ENCODE assay signal across 8 mouse cellular contexts in the genomic region with DNA sequence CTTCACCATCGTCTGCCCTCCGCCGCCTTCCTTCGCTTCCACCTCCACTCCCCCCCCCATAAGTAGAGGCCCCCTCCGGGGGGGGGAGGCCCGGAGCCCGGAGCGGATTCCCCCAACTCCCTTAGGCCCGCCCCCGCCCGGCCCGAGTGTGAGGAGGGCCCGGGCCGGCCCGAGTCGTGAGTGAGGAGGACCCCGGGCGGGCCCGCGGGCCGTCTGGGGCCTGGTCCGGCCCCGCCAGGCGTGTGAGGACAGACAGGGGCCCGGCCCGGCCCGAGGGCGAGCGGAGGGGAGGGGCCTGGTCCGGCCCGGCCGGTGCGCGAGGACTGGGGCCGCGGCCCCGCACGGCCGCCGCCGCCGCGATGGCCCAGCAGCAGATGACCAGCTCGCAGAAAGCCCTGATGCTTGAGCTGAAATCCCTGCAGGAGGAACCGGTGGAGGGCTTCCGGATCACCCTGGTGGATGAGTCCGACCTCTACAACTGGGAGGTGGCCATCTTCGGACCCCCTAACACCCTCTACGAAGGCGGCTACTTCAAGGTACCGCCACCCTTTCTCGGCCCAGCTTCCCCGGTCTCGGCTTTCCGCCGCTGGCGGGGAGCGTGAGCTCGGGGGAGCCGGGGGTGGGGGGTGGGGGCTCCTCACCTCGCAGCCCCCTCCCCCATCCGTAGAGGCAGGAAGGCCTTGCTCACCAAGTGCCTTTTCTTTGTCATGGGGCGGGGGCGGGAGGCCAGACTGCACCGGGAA. TPM values are rescaled to one million over a fixed set of nuclear protein-coding genes. Genes with fewer than 3 reads are reported as not detected.
DNase-seq lines count a peak whose midpoint lies in the region; ATAC-seq and TF ChIP-seq lines count a peak whose summit lies in the region.

Gene Ube2r2 (plus strand): TSS at position 33 of the 743 bp plus-strand sequence.

- H3K27ac ChIP-seq in ES-E14 (ENCODE audit: insufficient read depth, low read depth, low read length, poor library complexity, severe bottlenecking) = peak within 1 kb of the TSS; percentile 97
- peak within 1 kb of the TSS; percentile 96 for H3K27ac ChIP-seq in forebrain, postnatal 0 days (ENCODE audit: low read depth, low read length)
- peak within 1 kb of the TSS; percentile 99 for H3K27ac ChIP-seq in lung, embryonic 15.5 days
- H3K27ac ChIP-seq in olfactory bulb, adult 2 months (ENCODE audit: insufficient read depth, low read depth, low read length) = peak within 1 kb of the TSS; percentile 93

- no peaks in the 10 kb centered on the region; a peak in 1 of 4 replicates for H3K4me1 ChIP-seq in ES-E14 (ENCODE audit: control insufficient read depth in 2 of 2, insufficient read depth in 2 of 2, low read length in 2 of 2, poor library complexity in 1 of 2)
- peaks cover 10% of the 10 kb centered on the region; the same call in 1 of the 2 replicates for H3K4me1 ChIP-seq in forebrain, postnatal 0 days (ENCODE audit: insufficient read depth)
- peaks cover 17% of the 10 kb centered on the region for H3K4me1 ChIP-seq in lung, embryonic 15.5 days
- H3K4me1 ChIP-seq in olfactory bulb, adult 2 months (ENCODE audit: control insufficient read depth, insufficient read depth, low read length) = no peaks in the 10 kb centered on the region

- DNase-seq in ES-E14 (ENCODE audit: low read depth, low spot score) = no peak
- DNase-seq in cerebellum, adult 11 months = peak; percentile 59
- DNase-seq in forebrain, postnatal 0 days = peak; percentile 64
- peak; percentile 54 for DNase-seq in heart, postnatal 25 days (ENCODE audit: low spot score)
- DNase-seq in layer of hippocampus, adult 18-20 months (ENCODE audit: low spot score in 2 of 2) = peak in 1 of 2 experiments; percentile 31
- peak; percentile 51 to 61 for DNase-seq in thymus, postnatal 10 days (ENCODE audit: low spot score in 2 of 2)

- intact Hi-C loops in heart, postnatal 25 days (cut with DNase I) = no loop called here

- in situ Hi-C loops in ES-E14 (cut with MboI; ENCODE audit: low sequenced_read_pairs in 2 of 2, unreplicated experiment in 2 of 2) = no loop called here

- H3K4me3 ChIP-seq in ES-E14 (ENCODE audit: insufficient read depth in 1 of 2, low read depth in 1 of 2, low read length in 2 of 2, poor library complexity in 1 of 2, severe bottlenecking in 1 of 2) = peak within 1 kb of the TSS; percentile 77 to 98
- peak within 1 kb of the TSS; percentile 94 for H3K4me3 ChIP-seq in forebrain, postnatal 0 days (ENCODE audit: low read depth, low read length)
- H3K4me3 ChIP-seq in lung, embryonic 15.5 days = peak within 1 kb of the TSS; percentile 69
- peak within 1 kb of the TSS; percentile 92 for H3K4me3 ChIP-seq in olfactory bulb, adult 2 months (ENCODE audit: insufficient read depth, low read depth, low read length)

- TF ChIP-seq CTCF in forebrain, postnatal 0 days (IDR thresholded peaks at IDR 0.05; ENCODE audit: low read depth) = 0 out of 2 replicates have a peak, but pooled peaks have one; percentile 10
- no peak for TF ChIP-seq CTCF in olfactory bulb, adult 2 months (IDR thresholded peaks at IDR 0.05; ENCODE audit: insufficient read depth, low read depth, low read length)

- H3K36me3 ChIP-seq in ES-E14 (ENCODE audit: control insufficient read depth, insufficient read depth, low read length, poor library complexity, severe bottlenecking) = peaks cover 4% of the 10 kb centered on the region; the same call in 1 of the 2 replicates
- H3K36me3 ChIP-seq in forebrain, postnatal 0 days (ENCODE audit: insufficient read depth) = no peaks in the 10 kb centered on the region
- 0 out of 2 replicates have a peak, but pooled peaks cover 6% of the 10 kb centered on the region for H3K36me3 ChIP-seq in lung, embryonic 15.5 days

- peak within 1 kb of the TSS; percentile 98 for H3K9ac ChIP-seq in ES-E14 (ENCODE audit: insufficient read depth, low read depth, low read length, poor library complexity, severe bottlenecking)
- peak within 1 kb of the TSS; percentile 94 for H3K9ac ChIP-seq in forebrain, postnatal 0 days
- peak within 1 kb of the TSS; percentile 98 for H3K9ac ChIP-seq in lung, embryonic 15.5 days

- WGBS in forebrain, postnatal 0 days = 1% methylated on average over 59 of the region's 65 CpGs
- under 1% methylated on average over 46 of the region's 65 CpGs for WGBS in lung, embryonic 15.5 days
- under 1% methylated on average over 61 of the region's 65 CpGs for WGBS in olfactory bulb, adult 2 months

- H3K9me3 ChIP-seq in ES-E14 (ENCODE audit: control insufficient read depth, insufficient read depth, low read depth, low read length) = no peaks in the 10 kb centered on the region
- no peaks in the 10 kb centered on the region for H3K9me3 ChIP-seq in forebrain, postnatal 0 days (ENCODE audit: low read length)
- H3K9me3 ChIP-seq in lung, embryonic 15.5 days = no peaks in the 10 kb centered on the region

- H3K27me3 ChIP-seq in forebrain, postnatal 0 days (ENCODE audit: insufficient read depth, low read length) = no peaks in the 10 kb centered on the region
- no peaks in the 10 kb centered on the region for H3K27me3 ChIP-seq in lung, embryonic 15.5 days

- peak within 1 kb of the TSS; percentile 66 for H3K4me2 ChIP-seq in forebrain, postnatal 0 days (ENCODE audit: low read depth)
- H3K4me2 ChIP-seq in lung, embryonic 15.5 days = peak within 1 kb of the TSS; percentile 70

- no peak; the same call in 1 of the 2 replicates for TF ChIP-seq POLR2A in olfactory bulb, adult 2 months (IDR thresholded peaks at IDR 0.05; ENCODE audit: insufficient read depth, low read depth, low read length)

- ATAC-seq in forebrain, postnatal 0 days = peak; percentile 57
- ATAC-seq in lung, embryonic 15.5 days (ENCODE audit: borderline replicate concordance, extremely low read depth, low FRiP score, low TSS enrichment) = peak; percentile 86

TF ChIP-seq in ES-E14, 5 proteins besides CTCF, POLR2A, EP300 and RAD21:
- TF ChIP-seq ZNF384 (IDR thresholded peaks at IDR 0.05; ENCODE audit: low read depth, low read length) = no peak
- peak; percentile 57; the same call in 1 of the 2 replicates for TF ChIP-seq HCFC1 (IDR thresholded peaks at IDR 0.05; ENCODE audit: borderline replicate concordance, insufficient read depth, low read length)
- no peak for TF ChIP-seq CHD2 (IDR thresholded peaks at IDR 0.05; ENCODE audit: low read depth, low read length)
- TF ChIP-seq ZC3H11A (IDR thresholded peaks at IDR 0.05; ENCODE audit: borderline replicate concordance, low read depth, low read length) = no peak
- TF ChIP-seq MAFK (IDR thresholded peaks at IDR 0.05; ENCODE audit: insufficient read depth, low read depth, low read length) = no peak

RNA-seq across cellular contexts. Expression of gene Ube2r2, which starts in this region (rescaled TPM):
- total RNA-seq in ES-E14 (2012; rRNA removed) = 47.4 and 52.3 TPM in 2 replicates
- 55.8 and 67.6 TPM in 2 replicates for total RNA-seq in forebrain, postnatal 0 days (2014; rRNA removed)
- polyA plus RNA-seq in forebrain, postnatal 0 days (2015; fragmentation: Nextera tagmentation; extraction: Ambion mirVana) = 39.1 and 46.7 TPM in 2 replicates
- 100 to 1,000 TPM; 121 to 131 TPM for total RNA-seq in heart, postnatal 25 days (2021)
- total RNA-seq in layer of hippocampus, adult 18-20 months (2021) = 10 to 100 TPM; 78.4 to 78.6 TPM
- polyA plus RNA-seq in lung, embryonic 15.5 days (2015; fragmentation: Nextera tagmentation; extraction: Ambion mirVana) = 75.3 and 82.0 TPM in 2 replicates
- not detected in 2 replicates for polyA plus RNA-seq in olfactory bulb, adult 2 months (2012; ENCODE audit: insufficient read depth, insufficient read length, low replicate concordance, missing spikeins)
